Mouse (Mus musculus): ENCODE data around the gene Mpc1. TPM values are rescaled to one million over a fixed set of nuclear protein-coding genes. Genes with fewer than 3 reads are reported as not detected.
A peak's percentile ranks its signal among the peaks of the same experiment; 100 is the strongest.
"Not testable (repeated sequence)": the region's sequence is repeated elsewhere in the genome, so short reads cannot be mapped to it uniquely, and the experiment has no call there.

The Mpc1 gene
- polyA plus RNA-seq, 1 experiment = 42.3 TPM

DNA sequence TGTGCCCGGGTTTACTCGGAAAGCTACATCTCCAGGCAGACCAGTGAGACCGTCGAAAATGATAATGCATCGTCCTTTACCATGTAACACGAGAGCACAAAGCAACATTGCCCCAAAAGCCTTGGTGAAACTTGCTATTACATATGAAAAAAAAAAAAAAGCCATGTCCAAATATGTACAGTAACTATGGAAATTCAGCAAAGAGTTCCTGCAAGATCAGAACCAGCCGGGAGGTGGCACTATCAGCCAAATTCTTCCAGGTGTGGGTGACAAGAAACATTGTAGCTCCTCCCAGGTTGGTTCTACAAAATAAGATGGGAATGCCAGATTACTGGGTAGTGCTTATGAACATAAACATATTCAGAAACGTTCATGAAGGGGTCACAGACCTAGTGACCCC lies 25.7 kb upstream of the Mpc1 start:
- no peaks in the 10 kb centered on the region for H3K36me3 ChIP-seq (ENCODE audit: control insufficient read depth, insufficient read depth, low read length)
- H3K27me3 ChIP-seq (ENCODE audit: control insufficient read depth, insufficient read depth, low read length) = no peaks in the 10 kb centered on the region
- no peak overlapping the region for H3K4me3 ChIP-seq (ENCODE audit: control insufficient read depth, low read depth, low read length)
- H3K27ac ChIP-seq (ENCODE audit: control insufficient read depth, insufficient read depth, low read depth, low read length) = no peak overlapping the region
- no peak for TF ChIP-seq CTCF (IDR thresholded peaks at IDR 0.05; ENCODE audit: control insufficient read depth, insufficient read depth, insufficient replicate concordance, low read depth, low read length)
- no peak for TF ChIP-seq POLR2A (IDR thresholded peaks at IDR 0.05; ENCODE audit: control insufficient read depth, low read depth, low read length)
- H3K4me1 ChIP-seq (ENCODE audit: control insufficient read depth, insufficient read depth, low read length) = no peaks in the 10 kb centered on the region; the same call in 1 of the 2 replicates

DNA sequence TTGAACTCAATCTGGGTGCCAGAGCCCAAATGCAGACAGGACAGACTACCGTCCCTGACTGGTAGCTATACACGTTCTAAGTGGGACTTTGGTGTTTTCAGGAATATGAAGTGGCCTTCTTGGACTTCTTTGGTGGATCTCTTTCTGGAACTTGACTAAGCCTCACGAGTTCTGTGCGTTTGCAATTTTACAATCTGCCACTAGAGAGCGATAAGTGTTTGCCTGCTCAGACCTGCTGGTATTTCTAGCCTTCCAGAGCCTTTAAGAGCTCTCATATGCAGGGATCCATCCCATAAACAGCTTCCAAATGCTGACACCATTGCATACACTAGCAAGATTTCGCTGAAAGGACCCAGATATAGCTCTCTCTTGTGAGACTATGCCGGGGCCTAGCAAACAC lies 18.1 kb upstream of the Mpc1 start:
- H3K27me3 ChIP-seq (ENCODE audit: control insufficient read depth, insufficient read depth, low read length); H3K27ac ChIP-seq (ENCODE audit: control insufficient read depth, insufficient read depth, low read depth, low read length); H3K36me3 ChIP-seq (ENCODE audit: control insufficient read depth, insufficient read depth, low read length); H3K4me3 ChIP-seq (ENCODE audit: control insufficient read depth, low read depth, low read length); H3K4me1 ChIP-seq (ENCODE audit: control insufficient read depth, insufficient read depth, low read length): not testable (repeated sequence)
- peak; percentile 18; the same call in 1 of the 2 replicates for TF ChIP-seq CTCF (IDR thresholded peaks at IDR 0.05; ENCODE audit: control insufficient read depth, insufficient read depth, insufficient replicate concordance, low read depth, low read length)

DNA sequence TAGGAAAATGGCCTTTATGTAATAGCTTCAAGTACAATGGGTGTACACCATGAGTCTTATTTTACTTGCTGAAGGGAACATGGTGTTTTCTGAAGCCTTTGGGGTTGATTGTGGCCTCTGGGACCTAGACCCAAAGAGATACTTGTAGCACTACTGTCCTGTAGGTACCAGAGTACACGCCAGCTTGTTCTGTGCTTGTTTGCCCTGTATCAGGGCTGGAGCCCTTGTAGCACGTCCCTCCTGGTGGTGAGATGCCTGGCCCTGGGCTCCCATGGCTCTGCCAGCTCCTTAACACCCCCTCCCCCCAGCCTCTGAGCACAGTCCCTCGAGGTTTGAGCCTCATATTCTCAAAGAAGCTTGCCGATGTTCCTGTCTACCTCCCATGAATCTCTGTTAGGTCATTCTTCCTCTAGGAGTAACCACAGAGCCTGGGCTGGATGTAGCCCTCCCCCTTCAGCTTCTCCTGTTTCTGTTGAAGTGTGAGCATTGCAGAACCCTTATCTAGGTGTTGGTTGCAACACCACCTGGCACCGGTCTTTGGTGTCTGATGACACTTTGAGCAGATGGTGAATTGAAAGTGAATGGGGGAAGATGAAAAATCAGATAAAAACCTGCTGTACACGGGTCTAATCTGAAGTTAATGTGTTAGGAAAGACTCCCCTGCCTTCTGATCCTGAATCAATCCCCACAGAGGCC lies 10.5 kb upstream of the Mpc1 start:
- Histone ChIP-seq H3K27me3 (ENCODE audit: control insufficient read depth, insufficient read depth, low read length) (no peaks in the 10 kb centered on the region), H3K4me1 (ENCODE audit: control insufficient read depth, insufficient read depth, low read length) (no peaks in the 10 kb centered on the region), H3K27ac (ENCODE audit: control insufficient read depth, insufficient read depth, low read depth, low read length) (no peak overlapping the region), H3K36me3 (ENCODE audit: control insufficient read depth, insufficient read depth, low read length) (no peaks in the 10 kb centered on the region), H3K4me3 (ENCODE audit: control insufficient read depth, low read depth, low read length) (no peak overlapping the region)
- TF ChIP-seq CTCF (IDR thresholded peaks at IDR 0.05; ENCODE audit: control insufficient read depth, insufficient read depth, insufficient replicate concordance, low read depth, low read length) (no peak), POLR2A (IDR thresholded peaks at IDR 0.05; ENCODE audit: control insufficient read depth, low read depth, low read length) (no peak)

DNA sequence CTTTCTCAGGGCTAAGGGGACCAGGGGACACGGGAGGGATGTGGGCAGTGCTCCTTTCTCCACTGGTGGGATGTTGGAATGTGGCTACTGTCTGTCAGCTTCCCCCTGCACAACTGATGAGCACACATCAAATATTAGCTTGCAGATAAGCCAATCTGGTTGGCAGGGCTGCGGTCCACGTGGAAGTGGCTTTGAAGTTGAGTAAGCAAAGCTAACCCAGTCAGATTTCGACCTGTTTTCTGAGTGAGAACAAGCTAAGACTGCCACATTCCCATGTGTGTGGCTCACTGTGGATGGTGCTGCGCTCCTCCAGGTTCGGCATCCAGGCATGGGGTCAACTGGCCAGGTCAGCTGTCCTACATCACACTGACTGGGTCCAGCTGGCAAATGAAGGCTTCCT lies 9.8 kb upstream of the Mpc1 start:
- Histone ChIP-seq H3K27ac (ENCODE audit: control insufficient read depth, insufficient read depth, low read depth, low read length) (no peak overlapping the region), H3K36me3 (ENCODE audit: control insufficient read depth, insufficient read depth, low read length) (no peaks in the 10 kb centered on the region), H3K4me1 (ENCODE audit: control insufficient read depth, insufficient read depth, low read length) (no peaks in the 10 kb centered on the region), H3K4me3 (ENCODE audit: control insufficient read depth, low read depth, low read length) (no peak overlapping the region), H3K27me3 (ENCODE audit: control insufficient read depth, insufficient read depth, low read length) (no peaks in the 10 kb centered on the region)
- TF ChIP-seq CTCF (IDR thresholded peaks at IDR 0.05; ENCODE audit: control insufficient read depth, insufficient read depth, insufficient replicate concordance, low read depth, low read length) = no peak
- TF ChIP-seq POLR2A (IDR thresholded peaks at IDR 0.05; ENCODE audit: control insufficient read depth, low read depth, low read length) = no peak

DNA sequence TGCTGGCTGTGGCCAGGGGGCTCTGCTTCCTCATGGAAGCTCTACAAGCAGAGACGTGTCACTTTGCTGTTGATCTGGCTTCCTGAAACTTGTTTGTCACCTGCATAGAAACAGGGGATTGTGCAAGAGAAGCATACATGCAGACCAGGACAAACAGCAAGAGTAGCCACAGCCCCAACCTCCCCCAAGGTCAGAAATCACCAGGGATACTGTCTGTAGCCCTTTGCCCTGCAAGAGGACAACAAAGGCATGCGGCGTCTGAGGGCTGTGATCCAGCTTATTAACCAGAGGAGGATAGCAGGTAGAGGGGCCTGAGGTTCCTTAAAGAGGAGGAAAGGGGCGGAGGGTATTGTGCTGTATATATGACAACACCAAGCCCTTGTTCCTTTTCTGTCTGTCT lies 6.6 kb upstream of the Mpc1 start:
- Histone ChIP-seq H3K27me3 (ENCODE audit: control insufficient read depth, insufficient read depth, low read length) (no peaks in the 10 kb centered on the region), H3K27ac (ENCODE audit: control insufficient read depth, insufficient read depth, low read depth, low read length) (no peak overlapping the region), H3K36me3 (ENCODE audit: control insufficient read depth, insufficient read depth, low read length) (no peaks in the 10 kb centered on the region), H3K4me3 (ENCODE audit: control insufficient read depth, low read depth, low read length) (no peak overlapping the region), H3K4me1 (ENCODE audit: control insufficient read depth, insufficient read depth, low read length) (no peaks in the 10 kb centered on the region)
- no peak for TF ChIP-seq CTCF (IDR thresholded peaks at IDR 0.05; ENCODE audit: control insufficient read depth, insufficient read depth, insufficient replicate concordance, low read depth, low read length)
- TF ChIP-seq POLR2A (IDR thresholded peaks at IDR 0.05; ENCODE audit: control insufficient read depth, low read depth, low read length) = no peak

DNA sequence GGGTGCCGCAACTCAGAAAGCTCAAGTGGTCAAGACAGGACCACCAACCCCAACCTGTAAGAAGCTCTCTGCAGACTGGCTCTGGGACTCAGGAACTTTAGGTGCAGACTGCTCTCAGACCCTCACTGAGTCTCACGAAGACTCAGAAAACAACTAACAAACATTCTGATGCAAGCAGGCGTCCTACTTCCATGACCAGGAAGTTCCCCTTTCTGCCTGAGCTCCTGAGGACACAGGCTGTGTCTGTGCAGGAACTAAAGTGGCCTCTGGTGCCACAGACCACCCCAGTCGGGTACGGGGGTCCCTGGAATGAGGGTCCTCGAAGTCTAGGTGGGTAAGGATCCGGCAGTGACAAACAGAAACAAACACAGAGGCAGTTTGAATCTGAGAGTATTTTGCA lies 6.0 kb upstream of the Mpc1 start:
- Histone ChIP-seq H3K27ac (ENCODE audit: control insufficient read depth, insufficient read depth, low read depth, low read length) (no peak overlapping the region), H3K36me3 (ENCODE audit: control insufficient read depth, insufficient read depth, low read length) (no peaks in the 10 kb centered on the region), H3K4me3 (ENCODE audit: control insufficient read depth, low read depth, low read length) (no peak overlapping the region), H3K4me1 (ENCODE audit: control insufficient read depth, insufficient read depth, low read length) (no peaks in the 10 kb centered on the region), H3K27me3 (ENCODE audit: control insufficient read depth, insufficient read depth, low read length) (no peaks in the 10 kb centered on the region)
- TF ChIP-seq CTCF (IDR thresholded peaks at IDR 0.05; ENCODE audit: control insufficient read depth, insufficient read depth, insufficient replicate concordance, low read depth, low read length) (no peak), POLR2A (IDR thresholded peaks at IDR 0.05; ENCODE audit: control insufficient read depth, low read depth, low read length) (no peak)

DNA sequence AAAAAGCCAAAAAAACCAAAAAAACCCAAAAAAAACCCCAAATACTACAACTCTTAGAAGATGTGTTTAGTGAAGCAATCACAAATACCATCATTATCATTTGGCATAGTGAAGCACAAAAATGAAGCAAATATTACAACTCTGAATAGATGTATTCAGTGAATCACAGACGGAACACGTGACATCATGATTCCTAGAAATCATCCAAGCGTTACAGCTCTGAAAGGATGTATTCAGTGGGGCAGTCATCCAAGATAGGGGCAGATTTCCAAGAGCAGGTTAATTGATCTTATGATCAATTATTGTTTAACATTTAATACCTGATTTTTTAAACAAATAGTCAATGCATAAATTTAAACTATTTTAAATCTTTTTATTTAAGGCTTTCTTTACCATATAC lies 5.4 kb upstream of the Mpc1 start:
- Histone ChIP-seq H3K36me3 (ENCODE audit: control insufficient read depth, insufficient read depth, low read length) (no peaks in the 10 kb centered on the region), H3K27ac (ENCODE audit: control insufficient read depth, insufficient read depth, low read depth, low read length) (no peak overlapping the region), H3K27me3 (ENCODE audit: control insufficient read depth, insufficient read depth, low read length) (no peaks in the 10 kb centered on the region), H3K4me3 (ENCODE audit: control insufficient read depth, low read depth, low read length) (no peak overlapping the region), H3K4me1 (ENCODE audit: control insufficient read depth, insufficient read depth, low read length) (no peaks in the 10 kb centered on the region)
- TF ChIP-seq CTCF (IDR thresholded peaks at IDR 0.05; ENCODE audit: control insufficient read depth, insufficient read depth, insufficient replicate concordance, low read depth, low read length) (no peak), POLR2A (IDR thresholded peaks at IDR 0.05; ENCODE audit: control insufficient read depth, low read depth, low read length) (no peak)

DNA sequence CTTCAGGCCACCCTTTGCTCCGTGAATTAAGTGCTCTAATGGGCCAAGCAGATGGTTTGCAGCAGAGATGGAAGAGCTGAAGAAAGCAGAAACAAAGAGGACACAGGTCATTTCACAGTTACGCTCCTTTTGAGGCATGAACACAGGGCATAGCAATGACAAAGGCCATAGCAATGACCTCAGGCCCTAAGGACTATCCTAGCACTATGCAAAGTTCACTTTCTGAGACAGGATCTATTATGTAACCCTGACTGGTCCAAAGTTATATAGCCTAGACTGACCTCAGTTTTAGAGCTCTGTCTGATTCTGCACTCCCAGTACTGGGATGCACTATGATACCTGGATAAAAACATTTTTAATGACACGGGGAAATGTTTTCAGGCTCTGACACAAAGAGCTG lies 4.3 kb upstream of the Mpc1 start:
- Histone ChIP-seq H3K4me3 (ENCODE audit: control insufficient read depth, low read depth, low read length) (no peak overlapping the region), H3K27ac (ENCODE audit: control insufficient read depth, insufficient read depth, low read depth, low read length) (no peak overlapping the region), H3K27me3 (ENCODE audit: control insufficient read depth, insufficient read depth, low read length) (no peaks in the 10 kb centered on the region), H3K4me1 (ENCODE audit: control insufficient read depth, insufficient read depth, low read length) (no peaks in the 10 kb centered on the region; the same call in 1 of the 2 replicates), H3K36me3 (ENCODE audit: control insufficient read depth, insufficient read depth, low read length) (no peaks in the 10 kb centered on the region)
- TF ChIP-seq CTCF (IDR thresholded peaks at IDR 0.05; ENCODE audit: control insufficient read depth, insufficient read depth, insufficient replicate concordance, low read depth, low read length) = no peak
- TF ChIP-seq POLR2A (IDR thresholded peaks at IDR 0.05; ENCODE audit: control insufficient read depth, low read depth, low read length) = no peak

Data from testis, adult 2 months (tissue).